ENCODE assay signal across 25 mouse cellular contexts in genomic region chr3:102053293-102053692, GRCm38 (mm10). TPM values are rescaled to one million over a fixed set of nuclear protein-coding genes. Genes with fewer than 3 reads are reported as not detected.
A peak's percentile ranks its signal among the peaks of the same experiment; 100 is the strongest.
DNase-seq lines count a peak whose midpoint lies in the region; ATAC-seq lines count a peak whose summit lies in the region.
"Had no signal": no experiment of that assay in that cellular context is flagged by ENCODE, and none has a peak within 500 bp of the region (broad histone marks: within the 10 kb centered on the region; RNA-seq: fewer than 3 reads in every experiment).

No protein-coding gene starts in this region.

- H3K27me3 ChIP-seq in midbrain, embryonic 10.5 days (ENCODE audit: low read depth, poor library complexity, severe bottlenecking): peaks cover 7% of the 10 kb centered on the region; the same call in 1 of the 2 replicates
- H3K27me3 ChIP-seq in midbrain, embryonic 16.5 days (ENCODE audit: control insufficient read depth, insufficient read depth, low read depth, low read length): no peaks in the 10 kb centered on the region
- H3K27me3 ChIP-seq in midbrain, embryonic 13.5 days: no peaks in the 10 kb centered on the region
- H3K27me3 ChIP-seq: neural tube, embryonic 12.5 days; stomach, embryonic 15.5 days had no signal

- no peaks in the 10 kb centered on the region for H3K9me3 ChIP-seq in midbrain, embryonic 10.5 days (replicated peaks)
- no peaks in the 10 kb centered on the region for H3K9me3 ChIP-seq in midbrain, embryonic 16.5 days (replicated peaks; ENCODE audit: control insufficient read depth, low read length, poor library complexity, severe bottlenecking)
- no peaks in the 10 kb centered on the region; the same call in 1 of the 2 replicates for H3K9me3 ChIP-seq in midbrain, embryonic 13.5 days
- H3K9me3 ChIP-seq: neural tube, embryonic 12.5 days; stomach, embryonic 15.5 days had no signal

- H3K4me3 ChIP-seq in midbrain, embryonic 10.5 days: no peak overlapping the region
- H3K4me3 ChIP-seq in midbrain, embryonic 16.5 days (ENCODE audit: low read depth, low read length): no peak overlapping the region
- H3K4me3 ChIP-seq in midbrain, embryonic 13.5 days (replicated peaks): no peak overlapping the region
- H3K4me3 ChIP-seq: myocyte; neural tube, embryonic 12.5 days; stomach, embryonic 15.5 days had no signal

- WGBS in midbrain, embryonic 10.5 days: 32% methylated on average over 8 of the region's 8 CpGs
- 14% methylated on average over 8 of the region's 8 CpGs for WGBS in midbrain, embryonic 16.5 days
- WGBS in midbrain, embryonic 13.5 days: 13% methylated on average over 8 of the region's 8 CpGs

- H3K27ac ChIP-seq in midbrain, embryonic 10.5 days (replicated peaks): peak overlapping the region; percentile 82
- no peak overlapping the region for H3K27ac ChIP-seq in midbrain, embryonic 16.5 days (ENCODE audit: low read length)
- H3K27ac ChIP-seq in midbrain, embryonic 13.5 days: peak overlapping the region; percentile 58
- H3K27ac ChIP-seq: liver, embryonic 14.5 days; neural tube, embryonic 12.5 days; stomach, embryonic 15.5 days had no signal

- intact Hi-C loops in heart, postnatal 25 days (cut with DNase I): no loop called here

- DNase-seq in heart, adult 11 months: peak; percentile 29
- no peak for DNase-seq in heart, postnatal 25 days (ENCODE audit: low spot score)
- DNase-seq in midbrain, embryonic 10.5 days (ENCODE audit: low spot score): no peak
- DNase-seq in ES-CJ7 (ENCODE audit: low read depth, low spot score): peak; percentile 28
- DNase-seq in layer of hippocampus, adult 9-11 months: no peak
- DNase-seq: adrenal gland, adult 8-10 months; cerebellum, adult 8-10 months; cerebellum, postnatal 25 days; gastrocnemius, postnatal 10 days; heart, postnatal 14 days; kidney, adult 11 months; kidney, postnatal 14 days; liver; lung, adult 2 months; lung, postnatal 14 days had no signal

- H3K36me3 ChIP-seq in midbrain, embryonic 10.5 days: no peaks in the 10 kb centered on the region
- H3K36me3 ChIP-seq in midbrain, embryonic 16.5 days (ENCODE audit: control insufficient read depth, insufficient read depth, low read length): no peaks in the 10 kb centered on the region
- no peaks in the 10 kb centered on the region for H3K36me3 ChIP-seq in midbrain, embryonic 13.5 days
- H3K36me3 ChIP-seq: neural tube, embryonic 12.5 days; stomach, embryonic 15.5 days had no signal

- no peak for ATAC-seq in midbrain, embryonic 16.5 days
- no peak for ATAC-seq in midbrain, embryonic 13.5 days
- ATAC-seq: forebrain, embryonic 16.5 days had no signal

- no peak overlapping the region for H3K9ac ChIP-seq in midbrain, embryonic 16.5 days (ENCODE audit: low read depth, low read length)
- no peak overlapping the region for H3K9ac ChIP-seq in midbrain, embryonic 13.5 days (replicated peaks)
- H3K9ac ChIP-seq: liver, embryonic 14.5 days; neural tube, embryonic 12.5 days; stomach, embryonic 15.5 days had no signal

- H3K4me1 ChIP-seq in midbrain, embryonic 10.5 days: peaks cover 53% of the 10 kb centered on the region
- peaks cover 10% of the 10 kb centered on the region for H3K4me1 ChIP-seq in midbrain, embryonic 16.5 days (ENCODE audit: control insufficient read depth, insufficient read depth, low read length)
- peaks cover 51% of the 10 kb centered on the region for H3K4me1 ChIP-seq in midbrain, embryonic 13.5 days (replicated peaks)
- H3K4me1 ChIP-seq: stomach, embryonic 15.5 days had no signal

- no peak overlapping the region for H3K4me2 ChIP-seq in midbrain, embryonic 16.5 days (ENCODE audit: low read length)
- H3K4me2 ChIP-seq in midbrain, embryonic 13.5 days (replicated peaks): no peak overlapping the region
- H3K4me2 ChIP-seq: neural tube, embryonic 12.5 days; stomach, embryonic 15.5 days had no signal

RNA-seq across cellular contexts. Expression of gene Casq2, which starts 32.9 kb away (rescaled TPM):
- 1,000 to 10,000 TPM; 1,096 to 1,107 TPM for total RNA-seq in heart, postnatal 25 days (2021)
- not detected in 2 replicates for polyA plus RNA-seq in midbrain, embryonic 10.5 days (2016; fragmentation: Nextera tagmentation; extraction: Ambion mirVana)
- polyA plus RNA-seq in midbrain, embryonic 16.5 days (2015; fragmentation: Nextera tagmentation; extraction: Ambion mirVana): 0.29 and 0.82 TPM in 2 replicates
- polyA plus RNA-seq in midbrain, embryonic 13.5 days (2015; fragmentation: Nextera tagmentation; extraction: Ambion mirVana): 0.19 and 0.31 TPM in 2 replicates

RNA-seq across cellular contexts. Expression of gene Nhlh2, which starts 43.4 kb away (rescaled TPM):
- total RNA-seq in heart, postnatal 25 days (2021): not detected
- polyA plus RNA-seq in midbrain, embryonic 10.5 days (2016; fragmentation: Nextera tagmentation; extraction: Ambion mirVana): 33.8 and 58.4 TPM in 2 replicates
- polyA plus RNA-seq in midbrain, embryonic 16.5 days (2015; fragmentation: Nextera tagmentation; extraction: Ambion mirVana): 27.2 and 49.6 TPM in 2 replicates
- polyA plus RNA-seq in midbrain, embryonic 13.5 days (2015; fragmentation: Nextera tagmentation; extraction: Ambion mirVana): 86.9 and 98.1 TPM in 2 replicates
- total RNA-seq: adrenal gland, adult 8-10 months; gastrocnemius, postnatal 10 days; heart, postnatal 14 days had no signal
- polyA plus RNA-seq: gonadal fat pad, adult 2 months; heart, embryonic 14.5 days; kidney, embryonic 14.5 days; liver, embryonic 14.5 days; lung, adult 2 months had no signal

Comparison
In these comparisons a context has a peak if more than half of its experiments do, and no peak if none do; other contexts are left out.
1. DNase-seq: peak in heart, adult 11 months (single experiment) and ES-CJ7 (single experiment); none in heart, postnatal 25 days (single experiment), midbrain, embryonic 10.5 days (single experiment) and layer of hippocampus, adult 9-11 months (single experiment).